Mouse (Mus musculus) layer of hippocampus, adult 11-12 months (tissue): ENCODE results near the gene Vmn1r78.
"Not testable (repeated sequence)": the region's sequence is repeated elsewhere in the genome, so short reads cannot be mapped to it uniquely, and the experiment has no call there.

Experiments used
- DNase-seq: peaks from one replicate; pipeline ENCODE4 v3.0.0; 2022; ENCODE audit warnings: low spot score

Vmn1r78 gene

DNA sequence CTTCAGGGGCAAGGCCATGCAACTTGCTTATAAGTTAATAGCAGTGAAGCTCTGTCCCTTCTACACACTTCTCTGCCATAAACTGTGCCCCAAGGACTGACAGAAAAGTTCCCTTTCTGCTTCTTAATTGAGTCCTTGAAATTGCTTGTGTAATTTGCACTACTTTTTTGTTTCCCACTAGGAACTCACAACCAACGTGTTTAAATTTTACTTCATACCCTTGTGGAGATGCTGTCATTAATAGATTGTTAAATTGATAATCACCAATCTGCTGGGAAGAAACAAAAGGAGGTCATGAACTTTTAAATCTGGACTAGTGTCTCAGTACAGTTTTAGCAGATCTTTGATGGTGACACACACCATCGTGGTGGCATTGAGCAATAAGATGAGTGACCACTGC lies at the start of gene Vmn1r78:
Gene Vmn1r78, plus strand, starts transcription at position 301 of the 400 bp plus-strand sequence.
- no peak for DNase-seq

DNA sequence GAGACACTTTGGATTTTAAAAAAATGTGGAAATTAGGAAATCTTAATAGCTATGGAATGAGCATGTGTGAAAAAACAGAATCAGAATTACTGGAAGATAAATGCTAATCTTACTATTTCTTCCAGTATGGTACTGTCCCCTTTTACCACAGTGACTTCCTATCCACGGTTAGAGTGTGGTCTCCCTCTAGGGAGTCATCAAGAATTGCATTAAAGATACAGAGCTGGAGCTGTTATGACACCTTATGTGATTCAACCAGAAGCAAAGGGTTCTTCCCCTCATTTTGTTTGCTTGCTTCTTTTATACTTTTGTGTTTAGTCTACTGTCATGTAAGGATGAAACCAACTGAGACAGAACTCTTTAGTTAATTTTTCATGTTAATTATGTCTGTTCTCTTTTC lies 6.4 kb downstream of the Vmn1r78 start:
- DNase-seq = not testable (repeated sequence)

DNA sequence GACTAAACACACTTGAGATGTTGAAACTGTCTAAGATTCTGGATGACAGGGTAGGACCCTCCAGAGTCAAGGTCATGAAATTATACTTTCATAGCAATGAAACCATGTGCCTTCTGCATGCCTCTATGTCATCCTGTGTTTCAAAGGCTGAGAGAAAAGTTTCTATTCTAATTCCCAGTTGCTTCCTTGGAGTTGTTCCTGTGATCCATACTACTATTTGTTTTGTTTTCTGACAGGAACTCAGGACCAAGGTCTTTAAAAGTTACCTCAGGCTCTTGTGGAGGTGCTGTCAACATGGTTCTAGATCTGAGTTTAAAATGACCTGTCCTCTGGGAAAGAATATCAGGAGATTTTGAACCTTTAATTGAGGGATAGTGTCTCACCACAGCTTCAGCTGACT lies 20.9 kb downstream of the Vmn1r78 start, which contains the start of gene Vmn1r79:
Gene Vmn1r79, plus strand, starts transcription at position 301 of the 400 bp plus-strand sequence.
- DNase-seq = not testable (repeated sequence)

DNA sequence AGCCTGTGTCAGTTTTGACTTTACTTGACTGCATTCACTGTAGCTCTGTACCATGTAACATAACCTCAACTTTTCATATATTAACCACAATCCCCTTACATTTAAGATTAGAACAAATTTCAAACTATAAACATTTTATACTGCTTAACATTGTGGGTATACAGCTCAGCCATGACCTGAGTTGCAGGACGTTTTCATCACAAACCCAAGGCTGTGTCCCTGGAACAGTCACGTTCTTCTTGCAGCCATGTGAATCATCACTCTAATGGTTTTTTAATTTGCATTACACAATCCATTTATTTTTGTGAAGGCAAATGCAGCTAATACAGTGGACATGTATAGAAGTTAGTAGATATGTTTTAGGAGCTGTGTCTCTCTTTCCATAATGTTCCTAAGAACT lies 22.9 kb downstream of the Vmn1r78 start:
- DNase-seq = not testable (repeated sequence)

DNA sequence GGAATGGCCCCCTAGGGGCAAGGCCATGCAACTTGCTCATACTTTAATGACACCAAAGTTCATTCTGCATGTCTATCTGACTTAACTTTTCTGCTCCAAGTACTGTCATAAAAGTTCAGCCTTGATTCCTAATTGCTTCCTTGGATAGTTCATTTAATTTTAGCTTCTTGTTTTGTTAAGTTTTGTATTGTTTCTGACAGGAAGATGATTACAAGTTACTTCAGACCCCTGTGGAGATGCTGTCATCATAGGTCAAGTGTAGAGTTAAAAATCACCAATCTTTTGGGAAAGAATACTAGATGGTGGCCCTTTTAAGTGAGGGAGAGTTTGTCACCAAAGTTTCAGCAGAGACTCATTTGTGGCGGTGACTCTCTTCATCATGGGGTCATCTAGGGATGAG lies 38.9 kb downstream of the Vmn1r78 start, which contains the start of gene Vmn1r80:
Gene Vmn1r80, plus strand, starts transcription at position 301 of the 400 bp plus-strand sequence.
- no peak for DNase-seq

DNA sequence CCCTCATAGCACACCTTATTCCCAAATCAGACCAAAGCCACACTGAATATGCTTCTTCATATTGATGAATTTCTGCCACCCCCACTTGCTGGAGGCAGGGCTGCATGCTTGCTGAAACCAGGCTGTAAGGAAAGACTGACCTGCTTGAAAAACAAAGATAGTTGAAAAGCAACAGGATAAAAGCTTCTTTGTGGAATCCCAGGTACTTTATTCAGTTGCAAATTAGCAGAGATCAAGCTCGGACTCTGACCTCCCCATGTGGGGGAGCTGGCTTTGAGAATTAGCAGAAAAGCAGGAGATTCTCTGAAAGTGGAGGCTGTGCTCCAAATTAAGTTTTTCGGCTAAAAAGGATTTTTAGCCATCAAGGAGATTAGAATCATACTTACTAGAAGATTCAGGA lies 54.1 kb downstream of the Vmn1r78 start:
- no peak for DNase-seq
